Mouse (Mus musculus) cerebellum, adult (tissue): ENCODE data around the gene Fat3.

Experiments used
- ATAC-seq: cut with Nextera tagmentation; 2 replicates; pipeline ENCODE4 v1.9.2; 2017; ENCODE audit warnings: mild to moderate bottlenecking, moderate library complexity, mixed read lengths; ENCODE audit not compliant: insufficient number of reproducible peaks, low FRiP score, low TSS enrichment

Gene Fat3

GRCm38 (mm10) chr9:16152756-16153579, 348.1 kb downstream of the Fat3 start:
- ATAC-seq = no peak

GRCm38 (mm10) chr9:16150046-16150445, 351.0 kb downstream of the Fat3 start:
- ATAC-seq = no peak

GRCm38 (mm10) chr9:16147735-16148134, 353.4 kb downstream of the Fat3 start:
- ATAC-seq = no peak

- ATAC-seq = no peak
Observed at GRCm38 (mm10) chr9:16144684-16145083, 356.4 kb downstream of the Fat3 start.

GRCm38 (mm10) chr9:16139300-16139699, 361.8 kb downstream of the Fat3 start:
- ATAC-seq = no peak

- no peak for ATAC-seq
Observed at GRCm38 (mm10) chr9:16133098-16133497, 368.0 kb downstream of the Fat3 start.

GRCm38 (mm10) chr9:16132594-16132993, 368.5 kb downstream of the Fat3 start:
- ATAC-seq = no peak

- ATAC-seq = no peak
Observed at GRCm38 (mm10) chr9:16121756-16122155, 379.3 kb downstream of the Fat3 start.

GRCm38 (mm10) chr9:16114821-16115485, 386.1 kb downstream of the Fat3 start:
- no peak for ATAC-seq

- no peak for ATAC-seq
Observed at GRCm38 (mm10) chr9:16113936-16114642, 387.0 kb downstream of the Fat3 start.

- ATAC-seq = no peak
Observed at GRCm38 (mm10) chr9:16107900-16108299, 393.2 kb downstream of the Fat3 start.

GRCm38 (mm10) chr9:16107386-16107785, 393.7 kb downstream of the Fat3 start:
- no peak for ATAC-seq

GRCm38 (mm10) chr9:16098553-16098952, 402.5 kb downstream of the Fat3 start:
- ATAC-seq = no peak

GRCm38 (mm10) chr9:16093047-16093668, 407.9 kb downstream of the Fat3 start:
- ATAC-seq = no peak

- ATAC-seq = no peak
Observed at GRCm38 (mm10) chr9:16092051-16092967, 408.8 kb downstream of the Fat3 start.

- ATAC-seq = no peak
Observed at GRCm38 (mm10) chr9:16079292-16079691, 421.8 kb downstream of the Fat3 start.

GRCm38 (mm10) chr9:16074664-16075063, 426.4 kb downstream of the Fat3 start:
- ATAC-seq = no peak

- no peak for ATAC-seq
Observed at GRCm38 (mm10) chr9:16074116-16074515, 427.0 kb downstream of the Fat3 start.

GRCm38 (mm10) chr9:16063447-16063846, 437.6 kb downstream of the Fat3 start:
- ATAC-seq = no peak

- ATAC-seq = no peak
Observed at GRCm38 (mm10) chr9:16062472-16062871, 438.6 kb downstream of the Fat3 start.
